Mouse (Mus musculus): ENCODE results near the gene Large1.

GRCm38 (mm10) chr8:73188684-73189083 is 164.7 kb downstream of the Large1 start:
- TF ChIP-seq CTCF (IDR thresholded peaks at IDR 0.05; ENCODE audit: low read depth, low read length) (no peak), POLR2A (IDR thresholded peaks at IDR 0.05; ENCODE audit: extremely low read depth, insufficient read depth, low read length) (no peak)
